Mouse (Mus musculus) left cerebral cortex, postnatal 4 days (tissue): Measurements from ENCODE around the gene Rad51b. TPM values are rescaled to one million over a fixed set of nuclear protein-coding genes. Genes with fewer than 3 reads are reported as not detected.
A peak's percentile ranks its signal among the peaks of the same experiment; 100 is the strongest.

ENCODE experiments used
- DNase-seq: peaks from one replicate; pipeline ENCODE4 v3.0.0-alpha.2; 2022
- intact Hi-C: fragments of 180-260 bp; cut with DNase I; formaldehyde crosslinking; loops from one replicate; pipeline ENCODE4 v1.15.1; 2025
- total RNA-seq, 2 experiments: library from RNA; stranded (reverse); gene quantifications; 2 replicates each; pipeline ENCODE4 v1.2.3; 2021

Rad51b gene
- total RNA-seq, 2 experiments from 2014 or later = 0.56 to 0.84 TPM

GRCm38 (mm10) chr12:79604850-79605249 lies 307.8 kb downstream of the Rad51b start:
- intact Hi-C loops = loop anchor here (2.0 kb wide), 1 partner anchor 498 kb away; no protein-coding TSS in a partner anchor
- no peak for DNase-seq

DNA sequence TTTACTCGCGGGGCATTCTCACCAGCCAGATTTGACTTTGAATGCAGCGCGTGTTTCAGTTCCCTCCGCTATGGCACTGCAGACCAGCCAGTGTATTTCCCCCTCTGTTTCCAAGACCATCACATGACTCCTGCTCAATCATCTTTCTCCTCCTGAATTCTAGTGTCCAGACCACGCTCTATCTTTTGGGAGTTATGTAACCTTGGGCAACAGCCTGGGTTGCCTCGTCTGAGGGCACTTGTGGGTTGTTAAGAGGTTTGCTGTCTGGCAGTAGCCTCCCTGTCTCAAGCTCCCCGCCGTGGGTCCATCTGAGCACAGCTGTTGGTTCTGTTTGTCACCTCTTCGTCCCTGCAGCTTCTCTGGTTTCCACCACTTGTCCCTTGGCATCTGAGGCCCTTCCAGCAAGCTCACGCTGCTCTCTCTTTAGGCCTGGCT lies 309.1 kb downstream of the Rad51b start:
- DNase-seq = no peak
- intact Hi-C loops = no loop called here

DNA sequence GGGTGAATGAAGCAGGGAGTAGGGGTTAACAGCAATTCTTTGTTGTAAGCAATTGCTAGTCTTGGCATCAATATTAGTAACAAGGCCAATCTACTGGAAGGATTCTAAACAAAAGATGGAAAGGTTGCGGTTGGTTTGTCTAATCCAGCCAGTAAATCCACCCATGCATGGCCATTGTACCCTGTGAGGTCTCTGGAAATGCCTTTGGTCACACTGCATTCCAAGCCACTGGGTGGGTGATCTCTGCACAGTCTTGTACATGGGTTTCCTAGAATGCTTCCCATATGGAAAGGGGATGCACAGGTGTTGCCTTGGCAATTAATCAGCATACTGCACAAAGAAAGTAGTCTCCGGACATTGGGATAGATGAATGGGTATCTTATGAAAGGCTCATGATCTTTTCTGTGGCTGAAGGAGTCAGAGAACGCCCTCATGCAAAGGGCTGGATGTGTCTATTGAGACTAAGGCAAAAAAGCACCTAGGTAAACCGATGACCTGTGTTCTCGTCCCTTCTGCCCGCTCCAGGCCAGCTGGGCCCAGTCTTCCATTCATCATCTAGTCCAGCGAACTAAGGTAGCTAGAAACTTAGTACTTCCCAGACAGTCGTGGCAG lies 312.4 kb downstream of the Rad51b start:
- intact Hi-C loops = loop anchor here (5.0 kb wide), 1 partner anchor 358 kb away; no protein-coding TSS in a partner anchor
- no peak for DNase-seq

DNA sequence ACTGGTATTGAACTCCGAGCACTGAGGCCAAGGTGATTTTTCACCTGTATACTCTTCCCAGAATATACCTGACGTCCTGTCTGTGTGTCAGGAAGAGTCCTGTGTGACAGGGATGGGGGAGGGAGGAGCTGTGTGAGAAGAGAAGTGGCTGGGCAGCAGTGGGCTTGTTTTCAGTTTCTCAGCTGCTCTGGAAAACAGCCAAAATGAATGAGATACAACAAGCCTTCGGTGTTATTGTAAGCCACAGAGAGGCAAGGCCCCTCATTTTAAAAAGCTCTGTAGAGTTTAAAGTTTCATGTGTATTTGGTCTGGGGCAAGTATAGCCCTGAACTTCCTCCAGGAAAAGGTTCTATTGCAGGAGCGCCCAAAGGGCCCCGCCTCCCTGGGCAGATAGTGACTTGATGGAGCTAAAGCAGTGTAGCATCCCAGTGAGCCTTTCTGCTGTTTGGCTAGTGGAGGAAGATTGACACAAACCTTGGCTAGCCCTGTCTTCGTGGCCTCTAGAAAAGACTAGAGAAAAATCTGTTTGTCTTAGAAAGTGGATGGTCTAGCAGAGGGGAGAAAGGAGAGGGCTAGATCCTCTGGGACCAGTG lies 313.5 kb downstream of the Rad51b start:
- no peak for DNase-seq
- intact Hi-C loops = loop anchor here (5.0 kb wide), 1 partner anchor 357 kb away; no protein-coding TSS in a partner anchor

- intact Hi-C loops = loop anchor here (2.0 to 5.0 kb wide), 2 partner anchors 253 to 356 kb away; no protein-coding TSS in a partner anchor
- DNase-seq = no peak
Measured at GRCm38 (mm10) chr12:79611665-79612064, 314.6 kb downstream of the Rad51b start.

GRCm38 (mm10) chr12:79612334-79613060 lies 315.4 kb downstream of the Rad51b start:
- intact Hi-C loops = loop anchor here (2.0 to 5.0 kb wide), 2 partner anchors 254 to 355 kb away; no protein-coding TSS in a partner anchor

GRCm38 (mm10) chr12:79613061-79613788 lies 316.1 kb downstream of the Rad51b start:
- intact Hi-C loops = loop anchor here (2.0 to 5.0 kb wide), 2 partner anchors 254 to 354 kb away; no protein-coding TSS in a partner anchor
- DNase-seq = peak; percentile 81

More at GRCm38 (mm10) chr12:79612334-79613060, 315.4 kb downstream of the Rad51b start:
- DNase-seq = peak; percentile 93

DNA sequence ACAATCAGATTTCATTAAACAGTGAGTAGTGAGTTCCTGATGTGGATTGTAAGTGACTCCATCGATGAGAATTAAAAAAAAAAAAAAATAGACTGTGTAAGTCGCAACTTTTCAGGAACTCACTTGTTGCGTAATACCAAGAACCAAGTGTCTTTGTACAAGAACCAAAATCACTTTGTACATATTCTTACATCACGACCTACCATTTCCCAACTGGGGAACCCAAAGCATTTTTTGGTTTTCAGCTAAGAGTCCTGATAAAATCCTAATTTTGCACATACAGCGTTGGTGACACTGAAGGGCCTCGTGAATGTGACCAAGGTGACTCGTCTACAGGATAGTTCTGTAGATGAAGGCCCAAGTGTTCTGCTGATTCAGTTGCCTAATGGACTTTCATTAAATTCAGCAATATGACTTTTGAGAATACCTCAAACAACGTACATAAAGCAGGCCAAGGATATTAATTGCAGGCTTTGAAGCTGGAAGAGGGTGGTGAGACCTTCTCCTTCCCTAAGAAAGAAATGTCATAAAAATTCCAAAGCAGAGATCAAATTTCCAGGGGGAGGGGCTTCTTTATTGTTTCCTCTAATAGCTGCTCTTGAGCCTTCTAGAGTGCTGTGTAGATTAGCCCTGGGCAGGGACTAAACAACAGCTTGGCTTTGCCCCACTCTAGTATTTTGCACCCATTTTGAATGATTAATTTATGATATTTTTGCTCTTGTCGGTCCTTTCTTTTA lies 316.9 kb downstream of the Rad51b start:
- DNase-seq = no peak

DNA sequence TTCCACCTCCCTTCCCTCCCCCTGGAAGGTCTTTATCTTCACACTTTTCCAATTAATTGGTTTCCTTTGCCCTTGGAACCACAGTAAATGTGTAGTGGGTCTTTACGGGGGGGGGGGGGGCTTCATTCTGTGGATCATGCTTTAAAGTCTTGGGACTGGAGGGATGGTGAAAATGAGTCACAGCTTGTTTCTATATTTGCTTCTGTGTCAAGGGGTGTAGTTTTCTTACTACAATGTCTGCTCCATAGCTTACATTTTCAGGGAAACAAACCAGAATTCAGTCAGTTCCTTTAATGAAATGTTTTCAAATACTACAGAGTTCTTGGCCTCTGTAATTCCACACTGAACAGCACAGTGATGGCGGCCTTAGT lies 317.5 kb downstream of the Rad51b start:
- intact Hi-C loops = loop anchor here (5.0 kb wide), 1 partner anchor 353 kb away; no protein-coding TSS in a partner anchor

More for the DNA sequence above, 316.9 kb downstream of the Rad51b start:
- intact Hi-C loops = loop anchor here (2.0 to 5.0 kb wide), 2 partner anchors 255 to 353 kb away; no protein-coding TSS in a partner anchor

GRCm38 (mm10) chr12:79615717-79616316 lies 318.7 kb downstream of the Rad51b start:
- DNase-seq = no peak
- intact Hi-C loops = no loop called here

More for the DNA sequence above, 317.5 kb downstream of the Rad51b start:
- no peak for DNase-seq

GRCm38 (mm10) chr12:79619009-79619408 lies 321.9 kb downstream of the Rad51b start:
- no peak for DNase-seq
- intact Hi-C loops = no loop called here

- intact Hi-C loops = no loop called here
- no peak for DNase-seq
Measured at GRCm38 (mm10) chr12:79620693-79621092, 323.6 kb downstream of the Rad51b start.

DNA sequence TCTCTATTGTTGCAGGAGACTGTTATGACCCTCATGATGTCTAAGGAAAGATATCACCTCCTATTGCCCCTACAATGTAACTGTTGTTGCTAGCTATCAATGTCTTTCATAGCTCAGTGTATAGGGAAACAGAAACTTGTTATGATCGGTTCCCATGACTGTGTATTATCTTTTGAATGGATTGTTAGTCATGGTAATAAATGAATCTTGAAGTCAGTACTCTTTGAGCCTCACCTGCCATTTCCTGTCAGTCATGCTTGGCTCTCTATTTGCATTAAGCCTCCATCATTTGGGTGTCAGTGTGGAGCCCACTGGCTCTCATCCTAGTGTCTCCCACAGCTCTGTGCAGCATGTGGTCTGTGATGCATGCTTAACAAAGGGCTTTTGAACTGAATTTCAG lies 326.2 kb downstream of the Rad51b start:
- intact Hi-C loops = no loop called here
- DNase-seq = no peak

GRCm38 (mm10) chr12:79625699-79626554 lies 328.8 kb downstream of the Rad51b start:
- intact Hi-C loops = no loop called here

GRCm38 (mm10) chr12:79626555-79627080 lies 329.5 kb downstream of the Rad51b start:
- intact Hi-C loops = no loop called here
- DNase-seq = no peak

More at GRCm38 (mm10) chr12:79625699-79626554, 328.8 kb downstream of the Rad51b start:
- no peak for DNase-seq

- intact Hi-C loops = no loop called here
- no peak for DNase-seq
Measured at GRCm38 (mm10) chr12:79627351-79628120, 330.5 kb downstream of the Rad51b start.

GRCm38 (mm10) chr12:79628121-79628774 lies 331.2 kb downstream of the Rad51b start:
- no peak for DNase-seq
- intact Hi-C loops = no loop called here
